Mouse (Mus musculus) limb, embryonic 14.5 days (tissue): ENCODE results near the gene Ankrd10. TPM values are rescaled to one million over a fixed set of nuclear protein-coding genes. Genes with fewer than 3 reads are reported as not detected.
A peak's percentile ranks its signal among the peaks of the same experiment; 100 is the strongest.

Source experiments
- ATAC-seq: fragments of 200-750 bp; cut with Nextera tagmentation; 2 replicates; pipeline ENCODE4 v1.8.0; 2017; ENCODE audit warnings: low read depth, moderate number of reproducible peaks, moderate TSS enrichment; ENCODE audit not compliant: low FRiP score
- DNase-seq: peaks from one replicate; pipeline ENCODE4 v3.0.0-alpha.2; 2015; ENCODE audit warnings: low spot score
- H3K27ac ChIP-seq: fragments of 300-500 bp; sonication (generic); replicated peaks from 2 replicates; pipeline ENCODE4 v1.5.1; 2014; ENCODE audit warnings: low read depth, mild to moderate bottlenecking, low read length, moderate library complexity, mixed read lengths
- H3K27me3 ChIP-seq: fragments of 300-500 bp; sonication (generic); 2 replicates; pipeline ENCODE4 v1.6.1; 2014; ENCODE audit warnings: low read length, mixed read lengths; ENCODE audit not compliant: control insufficient read depth, insufficient read depth
- H3K36me3 ChIP-seq: fragments of 300-500 bp; sonication (generic); 2 replicates; pipeline ENCODE4 v1.6.1; 2014; ENCODE audit warnings: mild to moderate bottlenecking, low read length, moderate library complexity, mixed read lengths; ENCODE audit not compliant: control insufficient read depth, insufficient read depth
- H3K4me1 ChIP-seq: fragments of 300-500 bp; sonication (generic); 2 replicates; pipeline ENCODE4 v1.6.1; 2014; ENCODE audit warnings: antibody characterized with exemption, low read length, mixed read lengths; ENCODE audit not compliant: control insufficient read depth, insufficient read depth
- H3K4me2 ChIP-seq: fragments of 300-500 bp; sonication (generic); replicated peaks from 2 replicates; pipeline ENCODE4 v1.6.1; 2014; ENCODE audit warnings: low read depth, mild to moderate bottlenecking, low read length, moderate library complexity; ENCODE audit not compliant: severe bottlenecking
- H3K4me3 ChIP-seq: fragments of 300-500 bp; sonication (generic); replicated peaks from 2 replicates; pipeline ENCODE4 v1.5.1; 2014; ENCODE audit warnings: low read length
- H3K9ac ChIP-seq: fragments of 300-500 bp; sonication (generic); 2 replicates; pipeline ENCODE4 v1.6.1; 2014; ENCODE audit warnings: mild to moderate bottlenecking, low read depth, low read length, moderate library complexity; ENCODE audit not compliant: severe bottlenecking
- H3K9me3 ChIP-seq: fragments of 300-500 bp; sonication (generic); 2 replicates; pipeline ENCODE4 v1.6.1; 2016; ENCODE audit warnings: low read length; ENCODE audit not compliant: control insufficient read depth
- POLR2A ChIP-seq: fragments of 200-500 bp; IDR thresholded peaks from 2 replicates; pipeline ENCODE4 v1.8.0; 2012; ENCODE audit warnings: inconsistent platforms, mild to moderate bottlenecking, moderate library complexity, borderline replicate concordance; ENCODE audit not compliant: insufficient read depth, insufficient read length; ENCODE audit errors: extremely low read depth
- WGBS: fragments of 180-500 bp; shearing (Covaris S2); extraction: QIAGEN DNeasy Blood & Tissue Kit; methylation state at CpG from one replicate; pipeline ENCODE4 v1.1.7; 2014; 5-methylcytosine and 5-hydroxymethylcytosine counted together
- polyA plus RNA-seq, 2 experiments: library from polyadenylated mRNA; depleted of rRNA in 1 of 2; stranded (reverse) in 1 of 2; unstranded in 1 of 2; fragments of >200 nt; fragmentation: Nextera tagmentation in 1 of 2; extraction: Ambion mirVana in 1 of 2; gene quantifications; 2 replicates each; pipeline versions ENCODE4 v1.2.1 to v1.2.3; 2012 to 2014

Ankrd10 gene
- polyA plus RNA-seq, 2 experiments, result 91.8 to 184 TPM

DNA sequence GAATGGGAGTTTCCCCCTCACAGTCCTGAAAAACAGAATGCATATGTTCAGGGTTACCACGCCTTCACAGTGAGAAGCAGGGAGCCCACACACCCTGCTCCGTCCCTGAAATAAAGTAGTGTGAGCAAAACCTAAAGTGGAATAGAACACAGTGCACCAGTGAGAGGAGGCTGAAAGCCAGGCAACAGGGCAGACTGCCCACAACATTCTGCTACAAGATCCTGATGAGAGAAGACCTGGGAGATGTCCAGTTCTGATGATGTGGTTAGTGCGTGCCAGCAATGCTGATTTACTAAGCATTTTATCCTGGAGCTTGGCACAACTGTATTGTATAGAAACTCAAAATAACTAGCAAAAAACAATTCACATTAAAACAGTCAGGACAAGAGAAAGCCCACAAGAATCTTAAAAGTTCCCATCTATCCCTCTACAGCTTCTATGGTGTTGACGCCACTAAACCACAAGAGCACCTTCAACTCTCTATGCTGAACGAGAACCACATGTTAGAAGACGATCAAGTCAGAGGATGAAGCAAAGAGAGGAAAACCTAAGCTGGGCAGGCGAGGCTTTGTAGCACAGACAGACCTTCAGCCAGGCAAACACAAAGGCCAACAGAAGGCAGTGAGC lies 6.9 kb downstream of the Ankrd10 start:
- Histone ChIP-seq H3K4me2 (no peak overlapping the region), H3K9ac (no peak overlapping the region), H3K27me3 (no peaks in the 10 kb centered on the region), H3K27ac (no peak overlapping the region), H3K36me3 (peaks cover 74% of the 10 kb centered on the region), H3K4me3 (no peak overlapping the region), H3K9me3 (no peaks in the 10 kb centered on the region), H3K4me1 (peaks cover 20% of the 10 kb centered on the region)
- no peak for TF ChIP-seq POLR2A
- WGBS, result 51% methylated on average over 7 of the region's 7 CpGs
- ATAC-seq (no peak), DNase-seq (peak; percentile 39)

- Histone ChIP-seq H3K27ac (no peak overlapping the region), H3K9me3 (no peaks in the 10 kb centered on the region), H3K4me2 (no peak overlapping the region), H3K4me3 (no peak overlapping the region), H3K9ac (no peak overlapping the region), H3K27me3 (no peaks in the 10 kb centered on the region), H3K36me3 (peaks cover 80% of the 10 kb centered on the region), H3K4me1 (peaks cover 11% of the 10 kb centered on the region)
- DNase-seq (no peak), ATAC-seq (no peak)
- TF ChIP-seq POLR2A, result no peak
- 79% methylated on average over 9 of the region's 9 CpGs for WGBS
Observed at GRCm38 (mm10) chr8:11627717-11628116, 7.8 kb downstream of the Ankrd10 start.

DNA sequence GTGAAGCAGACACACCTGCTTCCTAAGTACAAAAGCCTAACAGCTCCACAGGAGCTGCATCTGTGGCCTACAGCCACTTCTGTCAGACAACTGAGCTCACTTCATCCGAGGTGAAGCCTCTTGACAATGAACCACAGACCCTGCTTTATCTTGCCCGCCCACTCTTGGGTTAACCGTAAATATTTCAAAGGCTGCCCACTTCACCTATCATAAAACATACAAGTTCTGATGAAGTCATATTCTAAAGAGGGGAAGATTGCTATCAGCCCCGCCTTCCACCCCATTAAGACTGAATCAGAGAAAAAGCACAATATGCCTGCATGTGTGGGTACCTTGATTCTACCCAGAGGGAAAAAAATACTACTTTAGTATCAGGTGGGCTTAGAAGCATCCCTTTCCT lies 10.5 kb downstream of the Ankrd10 start:
- H3K4me2 ChIP-seq, result no peak overlapping the region
- ATAC-seq (no peak), DNase-seq (no peak)
- TF ChIP-seq POLR2A, result no peak
- H3K36me3 ChIP-seq, result peaks cover 80% of the 10 kb centered on the region
- WGBS, result 86% methylated on average over 4 of the region's 4 CpGs
- no peak overlapping the region for H3K4me3 ChIP-seq
- no peaks in the 10 kb centered on the region for H3K9me3 ChIP-seq
- no peak overlapping the region for H3K9ac ChIP-seq
- no peaks in the 10 kb centered on the region for H3K4me1 ChIP-seq
- H3K27ac ChIP-seq, result no peak overlapping the region
- no peaks in the 10 kb centered on the region for H3K27me3 ChIP-seq

DNA sequence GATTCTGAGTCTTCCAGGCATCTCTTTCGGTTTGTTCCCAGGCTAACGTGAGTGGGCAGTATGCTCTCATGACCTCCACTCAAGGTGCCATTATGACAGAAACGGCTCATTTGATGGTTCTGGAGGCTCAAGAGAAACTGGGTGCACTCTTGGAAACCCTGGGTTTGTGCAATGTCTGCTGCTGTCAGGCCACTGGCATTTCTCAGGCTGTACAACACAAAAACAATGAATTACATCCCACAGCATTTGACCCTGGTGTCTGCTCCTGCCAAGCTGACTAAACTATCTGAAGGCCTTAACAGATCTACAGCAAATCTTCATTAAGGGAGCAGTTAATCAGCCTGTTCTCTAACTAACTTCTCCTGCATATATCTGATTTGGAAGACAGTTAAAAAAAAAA lies 16.5 kb downstream of the Ankrd10 start:
- Histone ChIP-seq H3K9ac (no peak overlapping the region), H3K9me3 (no peaks in the 10 kb centered on the region), H3K36me3 (peaks cover 91% of the 10 kb centered on the region), H3K4me2 (no peak overlapping the region), H3K27ac (no peak overlapping the region), H3K4me1 (no peaks in the 10 kb centered on the region), H3K27me3 (no peaks in the 10 kb centered on the region), H3K4me3 (no peak overlapping the region)
- WGBS, result 89% methylated on average over 3 of the region's 3 CpGs
- no peak for ATAC-seq
- no peak for TF ChIP-seq POLR2A
- no peak for DNase-seq

DNA sequence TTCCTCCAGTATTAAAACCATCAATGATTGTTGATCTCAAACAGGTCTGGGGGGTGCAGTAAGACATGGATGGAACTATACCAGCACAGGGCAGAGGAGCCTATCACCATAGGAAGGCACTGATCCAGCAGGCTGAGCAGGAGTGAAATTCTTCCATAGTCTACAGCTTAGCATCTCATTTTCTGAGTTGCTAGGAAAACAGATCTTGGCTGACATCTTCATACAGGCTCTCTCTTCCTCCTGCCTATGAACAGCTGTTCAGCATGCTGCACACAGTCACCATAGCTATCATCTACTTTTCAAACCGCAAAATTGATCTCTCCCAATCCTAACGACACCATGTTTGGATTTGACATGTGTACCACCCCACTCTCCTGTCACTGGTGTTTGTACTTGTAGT lies 17.5 kb downstream of the Ankrd10 start:
- peaks cover 92% of the 10 kb centered on the region for H3K36me3 ChIP-seq
- H3K27ac ChIP-seq, result no peak overlapping the region

More for the DNA sequence above, 17.5 kb downstream of the Ankrd10 start:
- no peaks in the 10 kb centered on the region for H3K27me3 ChIP-seq
- H3K4me1 ChIP-seq, result no peaks in the 10 kb centered on the region
- DNase-seq (no peak), ATAC-seq (no peak)
- no peak for TF ChIP-seq POLR2A
- no peak overlapping the region for H3K4me2 ChIP-seq
- WGBS, result 77% methylated on average over 2 of the region's 2 CpGs
- H3K9me3 ChIP-seq, result no peaks in the 10 kb centered on the region
- H3K4me3 ChIP-seq, result no peak overlapping the region
- no peak overlapping the region for H3K9ac ChIP-seq
